Mouse (Mus musculus) cerebellum, postnatal 4 days (tissue): ENCODE measurements around the gene Rhoc.

ENCODE experiments used
- DNase-seq, 2 experiments: peaks; one replicate each; pipeline ENCODE4 v3.0.0; 2022; ENCODE audit warnings: low spot score in 2 of 2, mixed read lengths in 1 of 2

Rhoc gene

DNA sequence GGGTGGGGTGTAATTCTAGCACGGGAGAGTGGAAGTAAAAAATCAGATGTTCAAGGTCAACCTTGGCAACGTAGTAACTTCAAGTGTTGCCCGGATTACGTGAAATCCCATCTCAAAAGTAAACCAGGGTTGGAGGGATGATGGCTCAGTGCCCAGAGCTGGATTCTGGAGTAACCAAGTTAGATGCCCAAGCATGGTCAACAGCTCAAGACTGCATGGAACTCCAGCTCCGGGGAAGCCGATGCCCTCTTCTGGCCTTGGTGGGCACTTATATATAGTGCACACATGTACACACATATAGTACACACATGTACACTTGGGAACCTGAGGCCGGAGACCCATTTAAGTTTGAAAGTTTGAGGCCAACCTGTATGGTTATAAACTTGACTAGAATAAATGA lies 28.0 kb downstream of the Rhoc start:
- DNase-seq, result no peak

DNA sequence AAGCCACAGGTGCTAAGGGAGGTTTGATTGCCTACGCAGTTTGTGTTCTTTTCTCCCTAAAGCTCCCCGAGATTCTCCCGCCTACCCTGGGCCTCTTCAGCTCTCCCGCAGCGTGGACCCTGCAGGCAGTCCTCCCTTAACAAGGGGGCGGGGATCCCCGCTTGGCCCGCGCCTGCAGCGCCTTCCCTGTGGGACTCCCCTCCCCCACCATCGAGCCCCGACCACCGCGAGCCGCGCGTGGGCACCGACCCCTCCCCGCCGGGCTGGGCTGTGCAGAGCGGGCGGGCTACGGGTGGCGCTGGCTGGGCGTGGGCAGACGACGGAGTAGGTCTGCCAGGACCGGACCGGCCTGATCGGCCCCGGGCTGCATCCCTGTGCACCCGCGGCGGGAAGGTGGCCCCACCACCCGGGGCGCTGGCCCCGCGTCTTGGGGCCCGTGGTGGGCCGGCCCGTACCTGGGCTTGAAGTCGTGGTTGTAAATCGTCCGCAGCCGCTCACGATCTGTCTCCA lies 29.4 kb downstream of the Rhoc start:
- peak; percentile 37 to 40 for DNase-seq

DNA sequence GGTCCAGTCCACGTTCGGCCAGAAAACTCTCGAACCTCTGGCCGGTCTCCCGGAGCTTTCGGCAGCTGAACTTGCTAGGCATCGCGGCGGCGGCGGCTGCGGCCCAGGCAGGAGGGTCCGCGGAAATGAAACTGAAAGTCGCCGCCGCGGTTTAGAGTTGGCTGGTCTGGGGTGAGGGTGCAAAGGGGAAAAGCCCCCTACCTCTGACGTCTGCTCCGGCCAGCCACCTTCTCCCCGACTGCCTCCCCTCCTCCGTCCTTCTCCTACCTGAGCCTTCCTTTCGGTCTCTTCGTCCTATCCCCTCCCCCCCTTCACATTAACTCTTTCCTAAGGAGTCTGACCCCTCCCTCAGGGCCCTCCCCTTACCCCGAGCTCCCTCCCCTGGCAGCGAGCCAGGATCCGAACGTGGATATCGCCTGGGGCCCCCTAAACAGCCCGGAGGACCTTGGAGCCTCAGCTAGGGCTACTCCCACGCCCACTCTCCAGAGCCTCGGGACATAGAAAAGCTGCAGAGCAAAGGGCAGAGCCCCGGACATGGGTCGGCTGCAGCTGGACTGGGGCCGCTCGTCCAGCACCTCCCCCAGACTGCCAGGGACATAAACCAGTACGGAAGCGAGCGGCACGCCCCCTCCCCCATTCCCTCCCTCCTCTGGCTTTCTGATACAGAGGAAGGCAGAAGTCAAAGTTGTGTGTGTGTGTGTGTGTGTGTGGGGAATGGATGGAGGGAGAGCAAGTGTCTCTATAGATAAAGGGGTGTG lies 30.0 kb downstream of the Rhoc start, which contains the start of gene Mov10:
TSS of gene Mov10 (minus strand) at position 573 of the 758 bp plus-strand sequence.
- DNase-seq, result peak in 1 of 2 experiments; percentile 55

DNA sequence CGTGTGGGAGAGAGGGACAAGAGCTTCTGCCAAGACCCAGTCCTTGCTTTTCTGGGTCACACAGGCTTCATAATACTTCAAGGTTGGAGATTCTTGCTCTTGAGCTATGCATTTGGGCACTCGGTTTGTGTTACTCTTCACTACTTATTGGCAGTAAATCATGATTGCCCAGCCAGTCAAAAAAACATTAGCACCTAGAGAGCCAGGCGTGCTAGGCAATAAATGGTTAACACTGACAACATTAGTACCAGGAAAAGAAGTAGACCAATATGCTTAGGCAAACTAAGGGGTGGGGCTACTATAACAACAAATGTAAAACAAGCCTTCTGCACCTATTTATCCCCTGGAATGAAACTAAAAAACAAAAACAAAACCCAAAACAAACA lies 30.6 kb downstream of the Rhoc start:
- DNase-seq, result no peak

DNA sequence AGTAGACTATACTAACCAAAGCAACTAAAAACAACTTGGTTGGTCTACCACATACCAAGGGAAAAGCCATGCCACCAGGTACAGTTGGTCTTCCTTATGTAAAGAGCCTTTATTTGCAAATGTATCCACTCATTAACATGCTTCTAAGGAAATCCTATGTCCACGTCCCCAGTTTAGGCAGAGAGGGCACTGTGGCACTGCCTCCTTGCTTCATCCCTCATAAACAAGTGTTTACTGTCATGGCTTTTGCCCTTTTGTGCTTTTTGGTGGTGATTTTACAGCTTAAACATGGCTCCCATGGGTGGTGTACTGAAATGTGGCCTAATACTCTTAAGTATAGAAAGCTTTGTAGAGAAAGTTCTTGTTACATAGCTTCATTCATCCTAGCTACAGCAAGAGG lies 32.3 kb downstream of the Rhoc start:
- DNase-seq, result no peak

DNA sequence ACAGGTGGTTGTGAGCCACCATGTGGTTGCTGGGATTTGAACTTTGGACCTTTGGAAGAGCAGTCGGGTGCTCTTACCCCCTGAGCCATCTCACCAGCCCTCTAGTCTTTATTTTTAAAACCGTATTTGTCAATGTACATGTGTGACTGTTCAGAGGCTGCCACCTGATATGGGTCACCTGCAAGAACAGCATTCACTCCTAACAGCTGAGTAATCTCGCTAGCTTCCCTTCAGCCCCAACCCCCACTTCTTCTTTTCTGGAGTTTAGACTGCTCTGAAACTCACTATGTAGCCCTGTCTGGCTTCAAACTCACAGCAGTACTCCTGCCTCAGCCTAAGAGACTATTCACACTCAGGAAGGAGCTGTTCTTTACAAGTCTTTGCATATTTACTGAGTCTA lies 34.2 kb downstream of the Rhoc start:
- DNase-seq, result no peak

DNA sequence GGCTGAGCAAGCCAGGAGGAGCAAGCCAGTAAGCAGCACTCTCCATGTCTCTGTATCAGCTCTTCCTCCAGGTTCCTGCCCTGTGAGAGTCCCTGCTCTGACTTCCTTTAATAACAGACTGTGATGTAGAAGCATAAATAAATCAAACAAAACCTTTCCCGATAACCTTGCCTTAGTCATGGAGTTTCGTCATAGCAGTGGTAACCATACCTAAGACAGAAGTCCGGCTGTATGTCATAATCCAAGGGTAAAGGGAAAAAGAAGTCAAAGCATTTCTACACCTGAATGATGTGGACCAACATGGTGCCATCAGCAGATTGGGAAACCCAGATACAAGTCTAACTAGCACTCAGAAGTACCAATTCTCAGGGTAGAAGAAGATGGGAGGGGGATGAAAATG lies 47.6 kb downstream of the Rhoc start:
- DNase-seq, result no peak

DNA sequence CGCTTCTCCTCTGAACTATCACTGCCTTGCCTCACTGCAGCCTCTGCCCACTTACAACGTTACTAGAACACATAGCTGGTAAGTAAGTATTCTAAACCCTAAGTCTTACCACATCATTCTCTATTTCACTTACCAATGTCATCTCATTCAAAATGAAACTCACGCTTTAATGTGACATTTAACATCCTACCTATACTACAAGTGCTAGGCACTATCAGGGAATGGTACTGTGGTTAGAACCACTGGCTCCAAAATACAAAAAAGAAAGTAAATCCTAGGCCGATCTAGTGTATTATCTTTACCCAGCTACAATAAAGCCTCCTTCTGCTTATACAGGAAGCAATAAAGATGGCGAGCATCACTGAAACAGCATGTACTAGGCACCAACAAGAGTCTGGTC lies 52.9 kb downstream of the Rhoc start:
- DNase-seq, result no peak
